Mouse (Mus musculus) G1E (cell line): ENCODE results near the gene Lipe.

Experiments used
- CTCF ChIP-seq: IDR thresholded peaks from 2 replicates; pipeline ENCODE4 v1.5.1; 2012; ENCODE audit warnings: low read depth, low read length, inconsistent platforms, mixed read lengths
- POLR2AphosphoS5 ChIP-seq: IDR thresholded peaks from 2 replicates; pipeline ENCODE4 v1.6.1; 2012; ENCODE audit warnings: low read depth, low read length, inconsistent platforms; ENCODE audit not compliant: insufficient replicate concordance

DNA sequence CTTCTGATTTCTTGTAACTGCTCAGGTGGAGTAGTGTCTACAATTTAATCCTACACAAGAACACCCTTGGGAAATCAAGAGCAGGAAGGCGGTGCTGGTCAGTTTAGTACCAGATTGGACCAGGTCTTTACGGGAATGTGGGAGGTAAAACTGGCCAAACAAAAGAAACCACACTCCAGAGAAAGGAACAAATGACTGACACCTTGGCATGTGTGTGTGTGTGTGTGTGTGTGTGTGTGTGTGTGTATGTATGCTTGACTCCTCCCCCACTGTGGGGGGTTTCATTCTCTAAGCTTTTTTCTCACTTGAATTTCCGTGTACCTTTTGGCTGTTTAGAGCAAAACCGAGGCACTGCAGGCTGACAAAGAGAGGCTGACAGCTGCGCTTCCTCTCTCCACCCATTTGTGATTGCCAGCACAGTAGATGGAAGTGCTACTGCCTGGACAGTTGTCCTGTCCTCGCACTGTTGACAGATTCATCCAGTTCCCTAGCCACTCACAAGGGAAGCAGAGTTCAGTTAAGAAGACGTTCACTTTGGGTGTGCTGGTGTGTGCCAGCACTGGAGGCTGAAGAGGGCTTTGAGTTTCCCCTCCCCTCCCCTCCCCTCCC lies 14.4 kb upstream of the Lipe start, which contains the start of gene Cxcl17:
- TF ChIP-seq CTCF: no peak
- no peak for TF ChIP-seq POLR2AphosphoS5
